Mouse (Mus musculus) MEL (cell line): ENCODE results near the gene Rapgef4. TPM values are rescaled to one million over a fixed set of nuclear protein-coding genes. Genes with fewer than 3 reads are reported as not detected.

Experiments
- DNase-seq: peaks from one replicate; pipeline ENCODE4 v3.0.0; 2011; ENCODE audit warnings: low read depth, low spot score
- H3K27ac ChIP-seq: 2 replicates; pipeline ENCODE4 v1.5.1; 2012; ENCODE audit warnings: low read depth, mild to moderate bottlenecking, control low read depth, low read length, moderate library complexity; ENCODE audit not compliant: control insufficient read depth
- H3K27me3 ChIP-seq, 2 experiments: fragments of 150-350 bp in 1 of 2; sonication (generic) in 1 of 2; 2 replicates each; pipeline ENCODE4 v1.6.1; 2012; ENCODE audit warnings: low read length in 2 of 2, mild to moderate bottlenecking in 2 of 2, improper control_type of control experiment in 1 of 2, moderate library complexity in 1 of 2; ENCODE audit not compliant: insufficient read depth in 2 of 2, control insufficient read depth in 1 of 2
- H3K36me3 ChIP-seq, 2 experiments: 2 replicates each; pipeline ENCODE4 v1.6.1; 2012 to 2014; ENCODE audit warnings: low read length in 2 of 2, improper control_type of control experiment in 1 of 2, inconsistent platforms in 1 of 2, mild to moderate bottlenecking in 1 of 2; ENCODE audit not compliant: insufficient read depth in 2 of 2, control insufficient read depth in 1 of 2
- H3K4me1 ChIP-seq, 2 experiments: fragments of 150-350 bp in 1 of 2; sonication (generic) in 1 of 2; 2 replicates each; pipeline ENCODE4 v1.6.1; 2012; ENCODE audit warnings: low read length in 2 of 2, improper control_type of control experiment in 1 of 2, mild to moderate bottlenecking in 1 of 2; ENCODE audit not compliant: insufficient read depth in 2 of 2, control insufficient read depth in 1 of 2
- H3K4me3 ChIP-seq, 2 experiments: fragments of 150-350 bp in 1 of 2; sonication (generic) in 1 of 2; 2 replicates each; pipeline ENCODE4 v1.5.1; 2012; ENCODE audit warnings: low read depth in 2 of 2, low read length in 2 of 2, mild to moderate bottlenecking in 2 of 2, moderate library complexity in 2 of 2, control low read depth in 1 of 2, improper control_type of control experiment in 1 of 2; ENCODE audit not compliant: control insufficient read depth in 1 of 2, insufficient read depth in 1 of 2
- H3K79me2 ChIP-seq: 2 replicates; pipeline ENCODE4 v1.6.1; 2012; ENCODE audit warnings: mild to moderate bottlenecking, low read length, moderate library complexity; ENCODE audit not compliant: control insufficient read depth, poor library complexity, insufficient read depth
- H3K9ac ChIP-seq: 2 replicates; pipeline ENCODE4 v1.6.1; 2012; ENCODE audit warnings: low read depth, mild to moderate bottlenecking, control low read depth, low read length, moderate library complexity; ENCODE audit not compliant: control insufficient read depth, poor library complexity, severe bottlenecking
- H3K9me3 ChIP-seq: fragments of 150-350 bp; sonication (generic); replicated peaks from 2 replicates; pipeline ENCODE4 v1.6.1; 2012; ENCODE audit warnings: mild to moderate bottlenecking, low read length, improper control_type of control experiment, moderate library complexity; ENCODE audit not compliant: insufficient read depth
- BHLHE40 ChIP-seq: IDR thresholded peaks from 2 replicates; pipeline ENCODE4 v1.6.1; 2012; ENCODE audit warnings: low read depth, mild to moderate bottlenecking, inconsistent platforms, low read length, improper control_type of control experiment, borderline replicate concordance
- CHD1 ChIP-seq: IDR thresholded peaks from 2 replicates; pipeline ENCODE4 v1.6.1; 2012; ENCODE audit warnings: low read depth, mild to moderate bottlenecking, inconsistent platforms, low read length, improper control_type of control experiment
- CTCF ChIP-seq, 3 experiments: IDR thresholded peaks in 2 of 3; conservative IDR thresholded peaks in 1 of 3; 2 replicates each; pipeline ENCODE4 v1.5.1; 2011 to 2012; ENCODE audit warnings: low read length in 3 of 3, low read depth in 2 of 3, mild to moderate bottlenecking in 2 of 3, improper control_type of control experiment in 1 of 3, inconsistent platforms in 1 of 3, mixed read lengths in 1 of 3, moderate library complexity in 1 of 3; ENCODE audit not compliant: control insufficient read depth in 1 of 3, insufficient read depth in 1 of 3, poor library complexity in 1 of 3, severe bottlenecking in 1 of 3
- EP300 ChIP-seq, 2 experiments: IDR thresholded peaks; 2 replicates each; pipeline ENCODE4 v1.6.1; 2011; ENCODE audit warnings: improper control_type of control experiment in 2 of 2, low read length in 2 of 2, low read depth in 1 of 2, mild to moderate bottlenecking in 1 of 2
- ETS1 ChIP-seq: IDR thresholded peaks from 2 replicates; pipeline ENCODE4 v1.6.1; 2012; ENCODE audit warnings: low read depth, mild to moderate bottlenecking, inconsistent platforms, low read length, improper control_type of control experiment, moderate library complexity
- GABPA ChIP-seq: IDR thresholded peaks from 2 replicates; pipeline ENCODE4 v1.6.1; 2012; ENCODE audit warnings: low read depth, mild to moderate bottlenecking, inconsistent platforms, low read length, improper control_type of control experiment, moderate library complexity
- HCFC1 ChIP-seq: IDR thresholded peaks from 2 replicates; pipeline ENCODE4 v1.6.1; 2012; ENCODE audit warnings: low read depth, mild to moderate bottlenecking, inconsistent platforms, low read length, improper control_type of control experiment, moderate library complexity
- KAT2A ChIP-seq: conservative IDR thresholded peaks from 2 replicates; pipeline ENCODE4 v1.6.1; 2012; ENCODE audit warnings: low read depth, low read length, improper control_type of control experiment, inconsistent platforms
- MAFK ChIP-seq: IDR thresholded peaks from 2 replicates; pipeline ENCODE4 v1.6.1; 2011; ENCODE audit warnings: low read depth, mild to moderate bottlenecking, low read length, improper control_type of control experiment, borderline replicate concordance
- MAX ChIP-seq: IDR thresholded peaks from 2 replicates; pipeline ENCODE4 v1.6.1; 2011; ENCODE audit warnings: low read length, improper control_type of control experiment
- MXI1 ChIP-seq: IDR thresholded peaks from 2 replicates; pipeline ENCODE4 v1.6.1; 2011; ENCODE audit warnings: mild to moderate bottlenecking, low read depth, low read length, improper control_type of control experiment
- MYC ChIP-seq: IDR thresholded peaks from 2 replicates; pipeline ENCODE4 v1.6.1; 2011; ENCODE audit warnings: low read depth, mild to moderate bottlenecking, low read length, improper control_type of control experiment, moderate library complexity
- NELFE ChIP-seq: IDR thresholded peaks from 2 replicates; pipeline ENCODE4 v1.6.1; 2011; ENCODE audit warnings: low read depth, low read length, improper control_type of control experiment
- POLR2A ChIP-seq, 2 experiments: IDR thresholded peaks; 2 replicates each; pipeline ENCODE4 v1.6.1; 2011 to 2012; ENCODE audit warnings: low read length in 2 of 2, mild to moderate bottlenecking in 2 of 2, control low read depth in 1 of 2, improper control_type of control experiment in 1 of 2, low read depth in 1 of 2, moderate library complexity in 1 of 2; ENCODE audit not compliant: control insufficient read depth in 1 of 2, insufficient read depth in 1 of 2, poor library complexity in 1 of 2
- POLR2AphosphoS2 ChIP-seq: IDR thresholded peaks from 2 replicates; pipeline ENCODE4 v1.6.1; 2011; ENCODE audit warnings: low read length, improper control_type of control experiment
- RAD21 ChIP-seq: IDR thresholded peaks from 2 replicates; pipeline ENCODE4 v1.6.1; 2011; ENCODE audit warnings: mild to moderate bottlenecking, low read depth, low read length, improper control_type of control experiment
- RCOR1 ChIP-seq: IDR thresholded peaks from 2 replicates; pipeline ENCODE4 v1.6.1; 2012; ENCODE audit warnings: low read depth, mild to moderate bottlenecking, inconsistent platforms, low read length, improper control_type of control experiment
- SMC3 ChIP-seq: IDR thresholded peaks from 2 replicates; pipeline ENCODE4 v1.6.1; 2011; ENCODE audit warnings: low read depth, low read length, improper control_type of control experiment
- USF1 ChIP-seq: IDR thresholded peaks from 2 replicates; pipeline ENCODE4 v1.6.1; 2014; ENCODE audit warnings: low read depth, mild to moderate bottlenecking, inconsistent platforms, low read length, improper control_type of control experiment, moderate library complexity
- USF2 ChIP-seq, 2 experiments: IDR thresholded peaks; 2 replicates each; pipeline ENCODE4 v1.6.1; 2011 to 2012; ENCODE audit warnings: improper control_type of control experiment in 2 of 2, low read length in 2 of 2, borderline replicate concordance in 1 of 2, inconsistent platforms in 1 of 2, low read depth in 1 of 2, mild to moderate bottlenecking in 1 of 2; ENCODE audit not compliant: insufficient read depth in 1 of 2
- ZKSCAN1 ChIP-seq: IDR thresholded peaks from 2 replicates; pipeline ENCODE4 v1.6.1; 2012; ENCODE audit warnings: low read depth, mild to moderate bottlenecking, inconsistent platforms, low read length, improper control_type of control experiment, moderate library complexity
- ZMIZ1 ChIP-seq: IDR thresholded peaks from 2 replicates; pipeline ENCODE4 v1.6.1; 2012; ENCODE audit warnings: low read depth, mild to moderate bottlenecking, inconsistent platforms, low read length, improper control_type of control experiment, moderate library complexity
- ZNF384 ChIP-seq: IDR thresholded peaks from 2 replicates; pipeline ENCODE4 v1.6.1; 2012; ENCODE audit warnings: low read depth, mild to moderate bottlenecking, inconsistent platforms, low read length, improper control_type of control experiment
- polyA plus RNA-seq, 2 experiments: library from polyadenylated mRNA; stranded (reverse) in 1 of 2; unstranded in 1 of 2; fragments of >175 nt in 1 of 2; fragments of >200 nt in 1 of 2; gene quantifications; 2 replicates each; pipeline versions ENCODE4 v1.2.1 to v1.2.4; 2012; ENCODE audit warnings: low replicate concordance in 2 of 2, low read depth in 1 of 2; ENCODE audit not compliant: insufficient read length in 2 of 2, insufficient read depth in 1 of 2, missing spikeins in 1 of 2
- total RNA-seq: library from RNA; depleted of rRNA; stranded (reverse); fragments of 300-350 nt; gene quantifications from 2 replicates; pipeline ENCODE4 v1.2.3, GENCODE M21; 2012

Rapgef4 gene
- total and polyA plus RNA-seq, 3 experiments = not detected

DNA sequence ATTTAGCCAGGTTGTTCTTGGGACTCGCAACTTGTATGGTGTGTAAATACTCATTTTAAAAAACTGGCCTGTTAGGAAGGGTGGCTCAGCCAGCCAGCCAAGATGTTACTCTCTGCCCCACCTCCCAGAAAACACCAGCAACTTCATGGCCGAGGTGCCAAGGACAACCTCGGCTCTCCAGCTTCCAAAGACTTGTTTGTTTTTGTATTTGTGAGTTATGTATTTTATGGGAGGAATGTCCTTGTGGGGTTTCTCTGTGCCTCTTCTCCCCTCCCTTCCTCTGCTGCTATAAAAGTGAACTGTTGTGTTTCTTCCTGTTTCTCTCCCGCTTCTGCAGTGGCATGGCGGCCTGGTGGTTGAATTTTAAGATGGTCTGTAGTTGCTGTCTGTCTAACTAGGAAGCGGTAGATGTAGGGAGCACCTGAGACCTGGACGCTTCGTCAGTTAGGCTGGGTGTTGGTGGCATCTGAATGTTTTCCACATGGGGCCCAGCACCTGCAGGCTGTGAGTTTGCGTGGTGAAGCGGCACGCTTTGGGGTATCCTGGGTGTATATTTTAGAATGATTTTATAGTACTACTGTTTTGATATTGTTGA lies 164.3 kb downstream of the Rapgef4 start:
- Histone ChIP-seq H3K36me3 (no peaks in the 10 kb centered on the region), H3K27ac (no peak overlapping the region), H3K4me3 (no peak overlapping the region), H3K9ac (no peak overlapping the region), H3K4me1 (no peaks in the 10 kb centered on the region), H3K27me3 (no peaks in the 10 kb centered on the region; a peak in 1 of 4 replicates), H3K9me3 (no peaks in the 10 kb centered on the region), H3K79me2 (no peaks in the 10 kb centered on the region)
- TF ChIP-seq ZNF384 = no peak
- no peak for TF ChIP-seq BHLHE40
- TF ChIP-seq ZKSCAN1 = no peak
- no peak for TF ChIP-seq SMC3
- no peak for TF ChIP-seq POLR2AphosphoS2
- no peak for TF ChIP-seq MYC
- TF ChIP-seq USF2 (IDR thresholded peaks at IDR 0.05; ENCODE audit: borderline replicate concordance in 1 of 2, insufficient read depth in 1 of 2, low read depth in 1 of 2, low read length in 2 of 2) = no peak
- no peak for TF ChIP-seq MAFK
- no peak for TF ChIP-seq ZMIZ1
- TF ChIP-seq POLR2A (IDR thresholded peaks at IDR 0.05; ENCODE audit: control insufficient read depth in 1 of 2, insufficient read depth in 1 of 2, low read depth in 1 of 2, low read length in 2 of 2, poor library complexity in 1 of 2) = no peak
- no peak for TF ChIP-seq GABPA
- no peak for TF ChIP-seq CHD1
- TF ChIP-seq KAT2A = no peak
- no peak for DNase-seq

DNA sequence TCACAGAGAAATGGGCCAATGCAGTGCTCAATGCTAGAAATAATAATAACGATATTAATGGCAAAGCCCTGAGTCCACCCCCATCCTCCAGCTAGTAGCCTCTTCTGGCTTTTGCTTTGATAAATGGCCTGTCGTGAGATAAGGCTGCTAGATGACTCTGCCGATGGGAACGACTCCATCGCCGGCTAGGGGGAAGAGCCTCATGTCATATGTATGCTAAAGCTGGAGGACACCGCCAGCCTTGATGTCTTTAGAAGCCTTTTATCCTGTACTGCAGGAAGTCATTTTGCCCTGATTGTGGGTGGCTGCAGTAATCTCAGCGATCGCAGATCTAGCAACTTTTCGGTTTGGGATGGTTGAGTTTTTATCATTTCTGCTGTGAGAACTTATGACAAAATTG lies 165.0 kb downstream of the Rapgef4 start:
- H3K4me3 ChIP-seq = no peak overlapping the region
- H3K79me2 ChIP-seq = no peaks in the 10 kb centered on the region
- H3K9ac ChIP-seq = no peak overlapping the region
- no peaks in the 10 kb centered on the region for H3K36me3 ChIP-seq
- DNase-seq = no peak
- TF ChIP-seq RCOR1 (no peak), KAT2A (no peak), MXI1 (no peak), HCFC1 (no peak), NELFE (no peak), CTCF (IDR thresholded peaks at IDR 0.05 in 2 of 3, conservative IDR thresholded peaks at IDR 0.05 in 1 of 3; ENCODE audit: control insufficient read depth in 1 of 3, insufficient read depth in 1 of 3, low read depth in 2 of 3, low read length in 3 of 3, poor library complexity in 1 of 3, severe bottlenecking in 1 of 3) (no peak), EP300 (IDR thresholded peaks at IDR 0.05; ENCODE audit: low read depth in 1 of 2, low read length in 2 of 2) (no peak), ZKSCAN1 (no peak), MAX (no peak), MYC (no peak), USF1 (no peak), ETS1 (no peak), POLR2A (IDR thresholded peaks at IDR 0.05; ENCODE audit: control insufficient read depth in 1 of 2, insufficient read depth in 1 of 2, low read depth in 1 of 2, low read length in 2 of 2, poor library complexity in 1 of 2) (no peak), RAD21 (no peak)
- H3K27ac ChIP-seq = no peak overlapping the region
- no peaks in the 10 kb centered on the region for H3K4me1 ChIP-seq
- H3K9me3 ChIP-seq = no peaks in the 10 kb centered on the region
- no peaks in the 10 kb centered on the region; a peak in 1 of 4 replicates for H3K27me3 ChIP-seq
